Mouse (Mus musculus) neural tube, embryonic 12.5 days (tissue): ENCODE data around the gene Car6. TPM values are rescaled to one million over a fixed set of nuclear protein-coding genes. Genes with fewer than 3 reads are reported as not detected.

ENCODE experiments used
- ATAC-seq: fragments of 200-750 bp; cut with Nextera tagmentation; 2 replicates; pipeline ENCODE4 v1.8.0; 2017; ENCODE audit warnings: low read depth, mild to moderate bottlenecking, moderate TSS enrichment, moderate library complexity; ENCODE audit not compliant: low FRiP score
- H3K27ac ChIP-seq: fragments of 300-500 bp; sonication (generic); 2 replicates; pipeline ENCODE4 v1.5.1; 2016
- H3K27me3 ChIP-seq: fragments of 300-500 bp; sonication (generic); replicated peaks from 2 replicates; pipeline ENCODE4 v1.6.1; 2016; ENCODE audit warnings: mild to moderate bottlenecking
- H3K36me3 ChIP-seq: fragments of 300-500 bp; sonication (generic); 2 replicates; pipeline ENCODE4 v1.6.1; 2016; ENCODE audit warnings: mild to moderate bottlenecking
- H3K4me1 ChIP-seq: fragments of 300-500 bp; sonication (generic); 2 replicates; pipeline ENCODE4 v1.6.1; 2016
- H3K4me2 ChIP-seq: fragments of 300-500 bp; sonication (generic); replicated peaks from 2 replicates; pipeline ENCODE4 v1.6.1; 2016; ENCODE audit warnings: mild to moderate bottlenecking
- H3K4me3 ChIP-seq: fragments of 300-500 bp; sonication (generic); 2 replicates; pipeline ENCODE4 v1.5.1; 2016
- H3K9ac ChIP-seq: fragments of 300-500 bp; sonication (generic); 2 replicates; pipeline ENCODE4 v1.6.1; 2016; ENCODE audit warnings: mild to moderate bottlenecking
- H3K9me3 ChIP-seq: fragments of 300-500 bp; sonication (generic); 2 replicates; pipeline ENCODE4 v1.6.1; 2016; ENCODE audit warnings: mild to moderate bottlenecking
- WGBS: fragments of 180-500 bp; shearing (Covaris S2); methylation state at CpG from one replicate; pipeline ENCODE4 v1.1.7; 2016; 5-methylcytosine and 5-hydroxymethylcytosine counted together
- polyA plus RNA-seq: library from polyadenylated mRNA; unstranded; fragments of >200 nt; fragmentation: Nextera tagmentation; extraction: Ambion mirVana; gene quantifications from 2 replicates; pipeline ENCODE4 v1.2.1, GENCODE M21; 2016

Gene Car6
- 0.38 TPM in 1 of 2 replicates, not detected in the other for polyA plus RNA-seq

- Histone ChIP-seq H3K27ac (no peak within 1 kb of the TSS), H3K36me3 (no peaks in the 10 kb centered on the region), H3K9me3 (no peaks in the 10 kb centered on the region), H3K4me1 (no peaks in the 10 kb centered on the region), H3K4me2 (no peak within 1 kb of the TSS), H3K9ac (no peak within 1 kb of the TSS), H3K4me3 (no peak within 1 kb of the TSS), H3K27me3 (no peaks in the 10 kb centered on the region)
- no peak for ATAC-seq
- 64% methylated on average over 5 of the region's 5 CpGs for WGBS
Observed at GRCm38 (mm10) chr4:150201232-150201631, at the start of gene Car6. Gene Car6, minus strand, starts transcription at chr4:150201332.

- H3K27ac ChIP-seq = no peak overlapping the region
- H3K9me3 ChIP-seq = no peaks in the 10 kb centered on the region
- no peaks in the 10 kb centered on the region for H3K27me3 ChIP-seq
- no peak overlapping the region for H3K9ac ChIP-seq
- no peak overlapping the region for H3K4me3 ChIP-seq
- no peak overlapping the region for H3K4me2 ChIP-seq
- 77% methylated on average over 5 of the region's 5 CpGs for WGBS
- H3K4me1 ChIP-seq = peaks cover 19% of the 10 kb centered on the region
- peaks cover 56% of the 10 kb centered on the region for H3K36me3 ChIP-seq
- ATAC-seq = no peak
Observed at GRCm38 (mm10) chr4:150249731-150250270, 48.7 kb upstream of the Car6 start.

GRCm38 (mm10) chr4:150248917-150249316 is 47.8 kb upstream of the Car6 start:
- H3K27me3 ChIP-seq = no peaks in the 10 kb centered on the region
- H3K27ac ChIP-seq = no peak overlapping the region
- ATAC-seq = no peak
- H3K36me3 ChIP-seq = peaks cover 65% of the 10 kb centered on the region
- H3K4me1 ChIP-seq = peaks cover 19% of the 10 kb centered on the region
- H3K9me3 ChIP-seq = no peaks in the 10 kb centered on the region
- no peak overlapping the region for H3K4me2 ChIP-seq
- no peak overlapping the region for H3K9ac ChIP-seq
- WGBS = 83% methylated on average over 5 of the region's 5 CpGs
- no peak overlapping the region for H3K4me3 ChIP-seq

GRCm38 (mm10) chr4:150248009-150248408 is 46.9 kb upstream of the Car6 start:
- Histone ChIP-seq H3K36me3 (peaks cover 74% of the 10 kb centered on the region), H3K4me1 (peaks cover 22% of the 10 kb centered on the region), H3K9me3 (no peaks in the 10 kb centered on the region), H3K4me3 (no peak overlapping the region), H3K27ac (no peak overlapping the region), H3K9ac (no peak overlapping the region), H3K27me3 (no peaks in the 10 kb centered on the region), H3K4me2 (no peak overlapping the region)
- WGBS = 68% methylated on average over 5 of the region's 5 CpGs
- 0 out of 2 replicates have a peak, but pooled peaks have one; percentile 38 for ATAC-seq

GRCm38 (mm10) chr4:150245876-150246275 is 44.7 kb upstream of the Car6 start:
- Histone ChIP-seq H3K4me2 (no peak overlapping the region), H3K4me1 (peaks cover 28% of the 10 kb centered on the region), H3K27me3 (no peaks in the 10 kb centered on the region), H3K4me3 (no peak overlapping the region), H3K27ac (no peak overlapping the region), H3K36me3 (peaks cover 92% of the 10 kb centered on the region), H3K9ac (no peak overlapping the region), H3K9me3 (no peaks in the 10 kb centered on the region)
- ATAC-seq = no peak
- WGBS = 78% methylated on average over 2 of the region's 2 CpGs

GRCm38 (mm10) chr4:150242745-150243144 is 41.6 kb upstream of the Car6 start:
- H3K4me3 ChIP-seq = no peak overlapping the region
- WGBS = 83% methylated on average over 5 of the region's 5 CpGs
- peaks cover 72% of the 10 kb centered on the region for H3K36me3 ChIP-seq
- H3K27me3 ChIP-seq = no peaks in the 10 kb centered on the region
- no peak overlapping the region for H3K27ac ChIP-seq
- H3K4me2 ChIP-seq = no peak overlapping the region
- H3K4me1 ChIP-seq = peaks cover 41% of the 10 kb centered on the region
- H3K9me3 ChIP-seq = no peaks in the 10 kb centered on the region
- ATAC-seq = no peak
- H3K9ac ChIP-seq = 0 out of 2 replicates have a peak overlapping the region, but pooled peaks have one; percentile 13

- ATAC-seq = no peak
- Histone ChIP-seq H3K9me3 (no peaks in the 10 kb centered on the region), H3K4me2 (no peak overlapping the region), H3K27me3 (no peaks in the 10 kb centered on the region), H3K4me3 (no peak overlapping the region), H3K4me1 (peaks cover 42% of the 10 kb centered on the region), H3K36me3 (peaks cover 61% of the 10 kb centered on the region), H3K27ac (no peak overlapping the region), H3K9ac (0 out of 2 replicates have a peak overlapping the region, but pooled peaks have one; percentile 3)
- 73% methylated on average over 4 of the region's 4 CpGs for WGBS
Observed at GRCm38 (mm10) chr4:150241708-150242107, 40.6 kb upstream of the Car6 start.

GRCm38 (mm10) chr4:150240381-150240886 is 39.3 kb upstream of the Car6 start:
- Histone ChIP-seq H3K27me3 (no peaks in the 10 kb centered on the region), H3K4me3 (no peak overlapping the region), H3K9me3 (no peaks in the 10 kb centered on the region), H3K4me2 (peak overlapping the region; percentile 24; the same call in 1 of the 2 replicates), H3K27ac (no peak overlapping the region), H3K36me3 (peaks cover 50% of the 10 kb centered on the region), H3K9ac (no peak overlapping the region), H3K4me1 (peaks cover 44% of the 10 kb centered on the region)
- no peak for ATAC-seq
- WGBS = 78% methylated on average over 1 of the region's 1 CpGs

GRCm38 (mm10) chr4:150239951-150240368 is 38.8 kb upstream of the Car6 start:
- Histone ChIP-seq H3K27ac (no peak overlapping the region), H3K4me2 (peak overlapping the region; percentile 80), H3K36me3 (peaks cover 45% of the 10 kb centered on the region), H3K4me3 (no peak overlapping the region), H3K4me1 (peaks cover 48% of the 10 kb centered on the region), H3K9me3 (no peaks in the 10 kb centered on the region), H3K27me3 (no peaks in the 10 kb centered on the region), H3K9ac (no peak overlapping the region)
- 3% methylated on average over 6 of the region's 6 CpGs for WGBS
- no peak for ATAC-seq

- 28% methylated on average over 6 of the region's 6 CpGs for WGBS
- Histone ChIP-seq H3K9ac (0 out of 2 replicates have a peak overlapping the region, but pooled peaks have one; percentile 82), H3K4me1 (peaks cover 53% of the 10 kb centered on the region), H3K36me3 (peaks cover 40% of the 10 kb centered on the region), H3K27me3 (no peaks in the 10 kb centered on the region), H3K27ac (no peak overlapping the region), H3K4me2 (peak overlapping the region; percentile 80), H3K9me3 (no peaks in the 10 kb centered on the region), H3K4me3 (peak overlapping the region; percentile 74; the same call in 1 of the 2 replicates)
- ATAC-seq = no peak
Observed at GRCm38 (mm10) chr4:150239503-150239902, 38.4 kb upstream of the Car6 start.

GRCm38 (mm10) chr4:150239087-150239480 is 38.0 kb upstream of the Car6 start:
- Histone ChIP-seq H3K27me3 (no peaks in the 10 kb centered on the region), H3K36me3 (peaks cover 36% of the 10 kb centered on the region), H3K4me3 (peak overlapping the region; percentile 74), H3K9ac (peak overlapping the region; percentile 82), H3K27ac (no peak overlapping the region), H3K4me2 (peak overlapping the region; percentile 80), H3K4me1 (peaks cover 57% of the 10 kb centered on the region), H3K9me3 (no peaks in the 10 kb centered on the region)
- no peak for ATAC-seq
- WGBS = 19% methylated on average over 5 of the region's 5 CpGs

GRCm38 (mm10) chr4:150238433-150239086 is 37.4 kb upstream of the Car6 start:
- Histone ChIP-seq H3K27me3 (no peaks in the 10 kb centered on the region), H3K36me3 (peaks cover 31% of the 10 kb centered on the region), H3K4me3 (peak overlapping the region; percentile 74), H3K4me2 (peak overlapping the region; percentile 80), H3K9ac (peak overlapping the region; percentile 82), H3K27ac (no peak overlapping the region), H3K9me3 (no peaks in the 10 kb centered on the region), H3K4me1 (peaks cover 57% of the 10 kb centered on the region)
- 1% methylated on average over 3 of the region's 3 CpGs for WGBS
- no peak for ATAC-seq
